Mouse (Mus musculus): Measurements from ENCODE around the gene Morc3.

DNA sequence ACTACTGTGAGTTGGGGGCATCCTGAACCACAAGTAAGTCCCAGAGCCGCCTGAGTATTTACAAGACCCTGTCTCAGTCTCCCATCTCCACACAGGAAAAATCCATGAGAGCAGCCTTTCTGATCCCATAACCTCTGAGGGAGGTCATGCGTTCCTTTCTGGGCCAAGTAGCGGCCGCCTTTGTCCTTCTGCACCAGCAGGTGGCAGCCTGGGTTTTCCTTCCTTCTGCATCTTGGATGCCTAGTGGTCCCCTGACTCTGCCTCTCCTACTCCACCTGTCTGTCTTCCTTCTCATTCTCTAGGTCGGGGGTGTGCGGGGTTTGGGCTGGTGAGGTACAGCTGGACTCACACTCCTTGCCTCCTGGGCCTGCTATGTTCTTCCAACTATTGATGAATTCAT lies 71.1 kb downstream of the Morc3 start:
- TF ChIP-seq POLR2A (IDR thresholded peaks at IDR 0.05; ENCODE audit: borderline replicate concordance, low read depth, low read length) (no peak), CTCF (IDR thresholded peaks at IDR 0.05; ENCODE audit: low read depth, low read length) (no peak)

Measured in bone marrow macrophage, adult 2 months (primary cell).